Mouse (Mus musculus): ENCODE results near the gene Naa80. TPM values are rescaled to one million over a fixed set of nuclear protein-coding genes. Genes with fewer than 3 reads are reported as not detected.

Gene Naa80
- polyA plus RNA-seq, 2 experiments = 17.2 to 38.7 TPM

GRCm38 (mm10) chr9:107619546-107619879 is 40.8 kb downstream of the Naa80 start:
- H3K27me3 ChIP-seq (ENCODE audit: control insufficient read depth, insufficient read depth, low read length) = no peaks in the 10 kb centered on the region
- no peak for DNase-seq (ENCODE audit: low spot score)
- WGBS = 83% methylated on average over 13 of the region's 13 CpGs
- no peak for ATAC-seq (ENCODE audit: low FRiP score, low read depth)
- H3K27ac ChIP-seq (replicated peaks; ENCODE audit: low read depth, low read length) = no peak overlapping the region
- H3K4me2 ChIP-seq (replicated peaks; ENCODE audit: low read depth, low read length, severe bottlenecking) = no peak overlapping the region
- H3K9ac ChIP-seq (ENCODE audit: low read depth, low read length, severe bottlenecking) = no peak overlapping the region
- no peaks in the 10 kb centered on the region for H3K9me3 ChIP-seq (ENCODE audit: control insufficient read depth, low read length)
- no peak overlapping the region for H3K4me3 ChIP-seq (replicated peaks; ENCODE audit: low read length)
- peaks cover 79% of the 10 kb centered on the region for H3K36me3 ChIP-seq (ENCODE audit: control insufficient read depth, insufficient read depth, low read length)
- no peak for TF ChIP-seq POLR2A (IDR thresholded peaks at IDR 0.05; ENCODE audit: borderline replicate concordance, extremely low read depth, insufficient read depth, insufficient read length)
- H3K4me1 ChIP-seq (ENCODE audit: control insufficient read depth, insufficient read depth, low read length) = no peaks in the 10 kb centered on the region

- Histone ChIP-seq H3K9ac (ENCODE audit: low read depth, low read length, severe bottlenecking) (no peak overlapping the region), H3K4me1 (ENCODE audit: control insufficient read depth, insufficient read depth, low read length) (no peaks in the 10 kb centered on the region), H3K36me3 (ENCODE audit: control insufficient read depth, insufficient read depth, low read length) (peaks cover 76% of the 10 kb centered on the region), H3K9me3 (ENCODE audit: control insufficient read depth, low read length) (no peaks in the 10 kb centered on the region), H3K4me3 (replicated peaks; ENCODE audit: low read length) (no peak overlapping the region), H3K4me2 (replicated peaks; ENCODE audit: low read depth, low read length, severe bottlenecking) (no peak overlapping the region), H3K27ac (replicated peaks; ENCODE audit: low read depth, low read length) (no peak overlapping the region), H3K27me3 (ENCODE audit: control insufficient read depth, insufficient read depth, low read length) (no peaks in the 10 kb centered on the region)
- ATAC-seq (ENCODE audit: low FRiP score, low read depth) (no peak), DNase-seq (ENCODE audit: low spot score) (no peak)
- no peak for TF ChIP-seq POLR2A (IDR thresholded peaks at IDR 0.05; ENCODE audit: borderline replicate concordance, extremely low read depth, insufficient read depth, insufficient read length)
These were observed 42.3 kb downstream of the Naa80 start for GRCm38 (mm10) chr9:107620954-107621353.

GRCm38 (mm10) chr9:107624539-107624938 is 45.9 kb downstream of the Naa80 start:
- ATAC-seq (ENCODE audit: low FRiP score, low read depth) = no peak
- Histone ChIP-seq H3K27ac (replicated peaks; ENCODE audit: low read depth, low read length) (no peak overlapping the region; the same call in 1 of the 2 replicates), H3K4me1 (ENCODE audit: control insufficient read depth, insufficient read depth, low read length) (peaks cover 31% of the 10 kb centered on the region)

GRCm38 (mm10) chr9:107624951-107625350 is 46.3 kb downstream of the Naa80 start:
- H3K36me3 ChIP-seq (ENCODE audit: control insufficient read depth, insufficient read depth, low read length) = peaks cover 44% of the 10 kb centered on the region
- no peak overlapping the region for H3K9ac ChIP-seq (ENCODE audit: low read depth, low read length, severe bottlenecking)
- H3K27me3 ChIP-seq (ENCODE audit: control insufficient read depth, insufficient read depth, low read length) = no peaks in the 10 kb centered on the region
- ATAC-seq (ENCODE audit: low FRiP score, low read depth) (no peak), DNase-seq (ENCODE audit: low spot score) (no peak)
- H3K9me3 ChIP-seq (ENCODE audit: control insufficient read depth, low read length) = no peaks in the 10 kb centered on the region
- H3K27ac ChIP-seq (replicated peaks; ENCODE audit: low read depth, low read length) = no peak overlapping the region; the same call in 1 of the 2 replicates
- H3K4me3 ChIP-seq (replicated peaks; ENCODE audit: low read length) = no peak overlapping the region
- WGBS = 75% methylated on average over 3 of the region's 3 CpGs
- peaks cover 35% of the 10 kb centered on the region for H3K4me1 ChIP-seq (ENCODE audit: control insufficient read depth, insufficient read depth, low read length)
- H3K4me2 ChIP-seq (replicated peaks; ENCODE audit: low read depth, low read length, severe bottlenecking) = no peak overlapping the region
- TF ChIP-seq POLR2A (IDR thresholded peaks at IDR 0.05; ENCODE audit: borderline replicate concordance, extremely low read depth, insufficient read depth, insufficient read length) = no peak

More at GRCm38 (mm10) chr9:107624539-107624938, 45.9 kb downstream of the Naa80 start:
- 79% methylated on average over 5 of the region's 5 CpGs for WGBS
- Histone ChIP-seq H3K4me3 (replicated peaks; ENCODE audit: low read length) (no peak overlapping the region), H3K4me2 (replicated peaks; ENCODE audit: low read depth, low read length, severe bottlenecking) (no peak overlapping the region), H3K36me3 (ENCODE audit: control insufficient read depth, insufficient read depth, low read length) (peaks cover 48% of the 10 kb centered on the region), H3K9me3 (ENCODE audit: control insufficient read depth, low read length) (no peaks in the 10 kb centered on the region), H3K9ac (ENCODE audit: low read depth, low read length, severe bottlenecking) (no peak overlapping the region), H3K27me3 (ENCODE audit: control insufficient read depth, insufficient read depth, low read length) (no peaks in the 10 kb centered on the region)
- TF ChIP-seq POLR2A (IDR thresholded peaks at IDR 0.05; ENCODE audit: borderline replicate concordance, extremely low read depth, insufficient read depth, insufficient read length) = no peak
- DNase-seq (ENCODE audit: low spot score) = no peak

- Histone ChIP-seq H3K4me3 (replicated peaks; ENCODE audit: low read length) (no peak overlapping the region), H3K9me3 (ENCODE audit: control insufficient read depth, low read length) (no peaks in the 10 kb centered on the region), H3K27me3 (ENCODE audit: control insufficient read depth, insufficient read depth, low read length) (no peaks in the 10 kb centered on the region), H3K4me1 (ENCODE audit: control insufficient read depth, insufficient read depth, low read length) (peaks cover 41% of the 10 kb centered on the region), H3K36me3 (ENCODE audit: control insufficient read depth, insufficient read depth, low read length) (peaks cover 38% of the 10 kb centered on the region), H3K9ac (ENCODE audit: low read depth, low read length, severe bottlenecking) (no peak overlapping the region), H3K27ac (replicated peaks; ENCODE audit: low read depth, low read length) (peak overlapping the region; percentile 89; the same call in 1 of the 2 replicates), H3K4me2 (replicated peaks; ENCODE audit: low read depth, low read length, severe bottlenecking) (no peak overlapping the region)
- no peak for TF ChIP-seq POLR2A (IDR thresholded peaks at IDR 0.05; ENCODE audit: borderline replicate concordance, extremely low read depth, insufficient read depth, insufficient read length)
- no peak for ATAC-seq (ENCODE audit: low FRiP score, low read depth)
- no peak for DNase-seq (ENCODE audit: low spot score)
- 94% methylated on average over 12 of the region's 12 CpGs for WGBS
These were observed 46.9 kb downstream of the Naa80 start for GRCm38 (mm10) chr9:107625351-107626128.
